Mouse (Mus musculus): ENCODE data around the gene Fyn.

The Fyn gene

GRCm38 (mm10) chr10:39503331-39503730 lies 134.7 kb downstream of the Fyn start:
- in situ Hi-C loops (cut with MboI; ENCODE audit: low sequenced_read_pairs), result loop anchor here (25.0 kb wide), 1 partner anchor 616 kb away; no protein-coding TSS in a partner anchor

GRCm38 (mm10) chr10:39505007-39505406 lies 136.4 kb downstream of the Fyn start:
- in situ Hi-C loops (cut with MboI; ENCODE audit: low sequenced_read_pairs), result loop anchor here (25.0 kb wide), 1 partner anchor 618 kb away; no protein-coding TSS in a partner anchor

- in situ Hi-C loops (cut with MboI; ENCODE audit: low sequenced_read_pairs), result loop anchor here (25.0 kb wide), 1 partner anchor 618 kb away; no protein-coding TSS in a partner anchor
Measured at GRCm38 (mm10) chr10:39505621-39506020, 137.0 kb downstream of the Fyn start.

GRCm38 (mm10) chr10:39506353-39506752 lies 137.7 kb downstream of the Fyn start:
- in situ Hi-C loops (cut with MboI; ENCODE audit: low sequenced_read_pairs), result loop anchor here (25.0 kb wide), 1 partner anchor 619 kb away; no protein-coding TSS in a partner anchor

GRCm38 (mm10) chr10:39506831-39507230 lies 138.2 kb downstream of the Fyn start:
- in situ Hi-C loops (cut with MboI; ENCODE audit: low sequenced_read_pairs), result loop anchor here (25.0 kb wide), 1 partner anchor 620 kb away; no protein-coding TSS in a partner anchor

GRCm38 (mm10) chr10:39508801-39509200 lies 140.1 kb downstream of the Fyn start:
- in situ Hi-C loops (cut with MboI; ENCODE audit: low sequenced_read_pairs), result loop anchor here (25.0 kb wide), 1 partner anchor 622 kb away; no protein-coding TSS in a partner anchor

GRCm38 (mm10) chr10:39509937-39510336 lies 141.3 kb downstream of the Fyn start:
- in situ Hi-C loops (cut with MboI; ENCODE audit: low sequenced_read_pairs), result loop anchor here (25.0 kb wide), 1 partner anchor 623 kb away; no protein-coding TSS in a partner anchor

- in situ Hi-C loops (cut with MboI; ENCODE audit: low sequenced_read_pairs), result loop anchor here (25.0 kb wide), 1 partner anchor 625 kb away; no protein-coding TSS in a partner anchor
Measured at GRCm38 (mm10) chr10:39512631-39513314, 144.1 kb downstream of the Fyn start.

- in situ Hi-C loops (cut with MboI; ENCODE audit: low sequenced_read_pairs), result loop anchor here (25.0 kb wide), 1 partner anchor 628 kb away; no protein-coding TSS in a partner anchor
Measured at GRCm38 (mm10) chr10:39514916-39515315, 146.3 kb downstream of the Fyn start.

GRCm38 (mm10) chr10:39516541-39517133 lies 148.0 kb downstream of the Fyn start:
- in situ Hi-C loops (cut with MboI; ENCODE audit: low sequenced_read_pairs), result loop anchor here (25.0 kb wide), 1 partner anchor 629 kb away; no protein-coding TSS in a partner anchor

GRCm38 (mm10) chr10:39517375-39517774 lies 148.7 kb downstream of the Fyn start:
- in situ Hi-C loops (cut with MboI; ENCODE audit: low sequenced_read_pairs), result loop anchor here (25.0 kb wide), 1 partner anchor 630 kb away; no protein-coding TSS in a partner anchor

- in situ Hi-C loops (cut with MboI; ENCODE audit: low sequenced_read_pairs), result loop anchor here (25.0 kb wide), 1 partner anchor 631 kb away; no protein-coding TSS in a partner anchor
Measured at GRCm38 (mm10) chr10:39518232-39518631, 149.6 kb downstream of the Fyn start.

- in situ Hi-C loops (cut with MboI; ENCODE audit: low sequenced_read_pairs), result loop anchor here (25.0 kb wide), 1 partner anchor 632 kb away; no protein-coding TSS in a partner anchor
Measured at GRCm38 (mm10) chr10:39518859-39519258, 150.2 kb downstream of the Fyn start.

- in situ Hi-C loops (cut with MboI; ENCODE audit: low sequenced_read_pairs), result loop anchor here (5.0 to 25.0 kb wide), 3 partner anchors 283 to 633 kb away; no protein-coding TSS in a partner anchor
Measured at GRCm38 (mm10) chr10:39520123-39520989, 151.7 kb downstream of the Fyn start.

GRCm38 (mm10) chr10:39521327-39521726 lies 152.7 kb downstream of the Fyn start:
- in situ Hi-C loops (cut with MboI; ENCODE audit: low sequenced_read_pairs), result loop anchor here (5.0 to 25.0 kb wide), 3 partner anchors 284 to 634 kb away; no protein-coding TSS in a partner anchor

- in situ Hi-C loops (cut with MboI; ENCODE audit: low sequenced_read_pairs), result loop anchor here (5.0 to 25.0 kb wide), 3 partner anchors 285 to 635 kb away; no protein-coding TSS in a partner anchor
Measured at GRCm38 (mm10) chr10:39521861-39522391, 153.3 kb downstream of the Fyn start.

GRCm38 (mm10) chr10:39522857-39523614 lies 154.4 kb downstream of the Fyn start:
- in situ Hi-C loops (cut with MboI; ENCODE audit: low sequenced_read_pairs), result loop anchor here (5.0 to 25.0 kb wide), 3 partner anchors 286 to 636 kb away; no protein-coding TSS in a partner anchor

- in situ Hi-C loops (cut with MboI; ENCODE audit: low sequenced_read_pairs), result loop anchor here (5.0 to 25.0 kb wide), 3 partner anchors 287 to 637 kb away; no protein-coding TSS in a partner anchor
Measured at GRCm38 (mm10) chr10:39524355-39524754, 155.7 kb downstream of the Fyn start.

- in situ Hi-C loops (cut with MboI; ENCODE audit: low sequenced_read_pairs), result no loop called here
Measured at GRCm38 (mm10) chr10:39525431-39525830, 156.8 kb downstream of the Fyn start.
